Mouse (Mus musculus) T-cell, adult 2 months (primary cell): ENCODE results near the gene Mms19.

Source experiments
- DNase-seq: peaks from one replicate; pipeline ENCODE4 v3.0.0; 2022; ENCODE audit warnings: low spot score

Gene Mms19

DNA sequence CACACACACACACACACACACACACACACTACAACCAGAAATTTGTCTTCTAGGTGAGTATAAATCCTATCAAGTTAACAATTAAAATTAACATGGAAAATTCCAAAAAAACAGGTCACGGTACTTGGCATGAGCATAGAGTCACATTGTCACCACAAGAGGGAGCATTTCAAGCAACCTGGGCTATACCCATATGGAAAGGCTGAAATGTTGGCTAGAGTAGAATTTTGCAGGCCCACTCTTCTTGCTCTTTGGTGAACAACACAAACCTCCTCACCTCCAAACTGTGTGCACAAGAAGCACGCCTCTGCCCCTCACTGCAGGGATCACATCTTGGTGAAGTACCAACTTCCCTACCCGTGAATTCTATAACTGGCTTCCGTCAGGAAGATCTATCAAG is 82.1 kb downstream of the Mms19 start:
- DNase-seq, result peak; percentile 35

DNA sequence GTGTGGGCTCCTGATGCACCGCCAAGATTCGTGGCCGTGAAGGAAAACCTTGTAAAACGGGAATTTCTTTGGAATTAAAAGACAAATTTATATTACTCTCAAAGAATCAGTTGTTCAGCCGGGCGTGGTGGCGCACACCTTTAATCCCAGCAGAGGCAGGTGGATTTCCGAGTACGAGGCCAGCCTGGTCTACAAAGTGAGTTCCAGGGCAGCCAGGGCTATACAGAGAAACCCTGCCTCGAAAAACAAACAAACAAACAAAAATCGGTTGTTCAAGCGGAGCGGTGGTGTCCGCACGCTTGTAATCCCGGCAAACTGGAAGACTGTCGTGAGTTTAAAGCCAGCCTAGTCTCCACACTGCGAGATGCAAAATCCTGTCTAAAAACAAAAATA is 84.6 kb downstream of the Mms19 start:
- no peak for DNase-seq

DNA sequence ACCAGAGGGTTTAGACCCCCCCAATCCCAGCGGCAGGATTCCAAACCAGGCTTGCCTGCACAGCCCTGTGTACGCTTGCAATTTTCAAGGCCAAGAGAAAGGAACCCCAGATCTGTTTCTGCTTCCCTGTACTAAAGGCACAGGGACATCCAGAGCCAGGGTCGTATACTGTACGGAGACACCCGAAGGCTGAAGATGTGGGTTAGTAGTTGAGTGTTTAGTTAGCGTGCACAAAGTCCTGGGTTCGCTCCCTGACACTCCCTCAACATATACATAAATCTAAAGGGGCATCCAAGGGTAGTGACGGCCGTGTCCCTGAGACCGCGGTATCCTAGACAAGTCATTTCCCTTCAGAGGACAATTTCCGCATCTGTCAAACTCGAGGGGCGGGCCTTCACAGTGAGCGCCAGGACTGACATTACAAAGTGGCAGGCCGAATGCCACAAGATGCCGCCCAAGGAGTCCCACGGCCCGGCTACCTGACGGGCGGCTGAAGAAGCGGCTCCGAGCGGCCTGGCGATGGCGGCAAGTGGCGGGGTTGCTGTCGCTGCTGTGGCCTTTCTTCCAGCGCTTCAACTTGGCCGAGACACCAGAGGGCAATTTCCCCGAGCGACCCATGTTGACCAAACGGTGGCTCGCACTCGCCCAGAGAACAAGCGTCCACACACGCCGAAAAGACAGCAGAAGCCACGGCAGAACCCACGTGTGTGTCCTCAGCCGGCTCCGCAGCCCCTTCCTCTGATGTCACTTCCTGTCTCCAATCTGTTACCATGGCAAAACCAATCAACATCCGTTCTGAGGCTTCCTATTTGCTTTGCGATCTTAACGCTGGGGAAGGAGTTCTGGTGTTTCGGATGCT is 85.3 kb downstream of the Mms19 start, which contains the start of gene Rrp12:
TSS of gene Rrp12 (minus strand) at position 714 of the 859 bp plus-strand sequence.
- DNase-seq, result peak; percentile 91

DNA sequence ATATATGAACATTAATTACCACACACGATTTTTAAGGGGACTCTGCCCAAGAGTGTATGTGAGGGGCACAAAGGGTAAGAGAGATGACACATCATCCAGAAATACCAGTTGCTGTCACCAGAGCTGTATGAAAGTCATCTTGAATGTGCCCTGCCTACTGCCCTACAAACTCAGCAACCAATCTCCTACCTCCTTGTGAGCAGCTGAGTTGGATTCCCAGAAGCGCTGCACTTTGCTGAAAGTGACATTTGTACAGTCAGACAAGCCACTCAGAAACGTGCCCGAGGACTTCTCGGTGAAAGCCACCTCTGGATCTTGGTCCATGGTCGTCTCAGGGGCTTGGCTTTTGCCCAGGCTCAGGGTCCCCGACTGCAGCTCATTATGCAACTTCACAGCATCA is 86.0 kb downstream of the Mms19 start:
- DNase-seq, result no peak
